Mouse (Mus musculus): ENCODE data around the gene 1700029P11Rik.

The 1700029P11Rik gene

DNA sequence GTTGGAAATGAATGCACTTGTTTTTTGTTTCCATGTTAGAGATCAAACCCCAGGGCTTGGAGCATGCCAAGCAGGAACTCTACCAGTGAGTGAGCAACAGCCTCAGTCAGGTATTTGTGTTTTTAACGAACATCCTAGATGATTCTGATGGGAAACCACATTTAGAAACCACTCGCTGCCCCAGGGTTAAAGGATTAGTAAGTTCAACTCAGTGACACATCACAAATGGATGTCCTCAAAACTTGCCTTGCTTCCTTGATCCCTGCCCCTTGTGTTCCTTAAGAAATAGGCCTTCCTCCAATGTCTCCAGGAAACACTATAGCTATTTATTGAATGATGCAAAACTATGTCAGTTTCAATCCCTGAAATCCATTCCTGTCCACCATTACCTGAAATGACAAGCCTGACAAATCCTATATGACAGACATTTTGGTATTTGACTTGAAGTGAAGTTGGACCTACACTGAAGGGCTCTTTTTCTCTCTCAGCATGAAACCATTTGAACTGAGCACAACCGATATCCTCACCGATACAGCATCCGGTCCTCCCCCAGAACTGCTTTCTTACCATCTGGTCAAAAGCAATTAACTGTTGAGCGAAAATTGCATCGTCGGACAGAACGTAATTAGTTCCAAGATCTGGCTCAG is 34.5 kb downstream of the 1700029P11Rik start:
- peak; percentile 16 for DNase-seq (ENCODE audit: low spot score)

DNA sequence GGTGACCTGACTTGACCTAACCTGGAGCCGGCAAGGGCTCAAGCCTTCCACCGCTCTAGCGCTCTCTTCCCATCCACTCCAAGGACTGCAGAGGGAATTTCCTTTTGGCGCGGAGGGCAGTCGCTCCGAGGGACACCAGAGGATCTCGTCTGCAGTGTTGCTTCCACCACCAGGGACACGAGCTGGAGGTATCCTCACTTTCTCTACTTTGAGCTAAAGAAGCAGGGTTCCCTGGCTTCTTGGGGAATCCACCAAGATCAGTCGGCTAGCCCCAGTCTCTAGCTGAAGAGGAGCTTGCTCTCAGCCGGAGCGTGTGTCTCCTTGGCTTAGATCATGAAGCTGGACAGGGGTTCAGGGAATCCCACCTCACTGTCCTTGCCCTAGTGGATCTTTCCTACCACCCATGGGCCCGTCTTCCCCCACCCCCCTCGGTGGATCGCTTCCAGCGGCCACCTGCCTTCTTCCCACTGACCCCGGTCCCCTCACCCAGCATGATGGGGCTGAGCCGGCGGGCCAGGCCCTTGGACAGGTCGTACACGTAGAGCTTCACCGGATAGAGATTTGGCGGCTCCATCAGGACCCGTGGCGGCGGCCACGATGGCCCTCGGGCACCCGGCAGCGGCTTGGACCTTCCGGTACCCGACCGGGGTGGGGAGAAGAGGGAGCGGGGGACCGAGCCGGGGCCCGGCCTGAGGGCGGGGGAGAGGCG is 35.2 kb downstream of the 1700029P11Rik start:
- DNase-seq (ENCODE audit: low spot score), result peak; percentile 42

DNA sequence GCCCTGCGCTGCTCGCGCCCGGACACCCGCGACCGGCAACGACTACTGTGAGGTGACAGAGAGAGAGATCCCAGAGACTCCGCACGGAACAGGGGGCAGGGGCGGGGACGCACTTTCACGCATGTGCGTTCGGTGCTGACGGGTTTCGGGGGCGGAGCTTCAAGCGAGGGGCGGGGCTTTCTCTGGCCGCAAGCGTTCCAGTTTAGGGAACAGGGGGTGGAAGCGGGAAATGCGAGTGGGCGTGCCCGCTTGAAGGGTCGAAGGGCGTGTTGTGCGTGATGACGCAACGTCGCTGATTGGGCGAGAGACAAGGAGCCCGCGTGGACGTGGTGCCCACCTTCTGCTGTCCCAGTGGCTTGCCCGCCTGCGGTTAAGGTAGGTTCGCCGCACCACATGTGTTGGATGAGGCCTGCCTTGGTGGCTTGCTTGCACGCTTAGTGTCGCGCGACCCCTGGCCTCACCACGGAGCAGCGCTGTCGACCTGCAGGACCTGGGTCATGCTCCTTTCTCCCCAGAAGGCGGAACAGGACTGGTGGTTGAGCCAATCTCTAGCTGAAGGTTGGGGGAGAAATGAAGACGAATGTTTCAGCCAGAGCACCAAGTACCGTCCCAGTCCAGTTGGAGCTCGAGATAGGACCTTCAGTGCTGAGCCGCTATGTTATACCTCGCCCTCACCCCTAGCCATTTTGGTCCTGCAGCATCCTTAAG is 35.9 kb downstream of the 1700029P11Rik start:
- peak; percentile 97 for DNase-seq (ENCODE audit: low spot score)

DNA sequence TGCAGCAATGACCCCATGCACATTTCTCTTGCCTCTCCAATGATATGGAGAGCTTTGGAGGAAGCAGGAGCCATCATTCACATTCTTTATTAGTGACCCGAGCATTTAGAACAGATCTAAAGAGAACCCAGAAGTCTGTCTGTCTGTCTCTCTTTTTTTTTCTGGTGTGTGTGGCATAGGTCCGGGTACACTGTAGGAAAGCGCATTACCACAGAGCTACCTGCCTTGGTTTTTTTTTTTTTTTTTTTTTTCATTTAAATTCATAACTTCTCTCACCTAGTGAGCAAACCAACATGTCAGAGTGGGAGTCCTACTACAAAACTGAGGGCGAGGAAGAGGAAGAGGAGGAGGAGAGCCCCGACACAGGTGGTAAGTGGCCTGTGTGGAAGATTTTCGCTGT is 36.5 kb downstream of the 1700029P11Rik start:
- no peak for DNase-seq (ENCODE audit: low spot score)

DNA sequence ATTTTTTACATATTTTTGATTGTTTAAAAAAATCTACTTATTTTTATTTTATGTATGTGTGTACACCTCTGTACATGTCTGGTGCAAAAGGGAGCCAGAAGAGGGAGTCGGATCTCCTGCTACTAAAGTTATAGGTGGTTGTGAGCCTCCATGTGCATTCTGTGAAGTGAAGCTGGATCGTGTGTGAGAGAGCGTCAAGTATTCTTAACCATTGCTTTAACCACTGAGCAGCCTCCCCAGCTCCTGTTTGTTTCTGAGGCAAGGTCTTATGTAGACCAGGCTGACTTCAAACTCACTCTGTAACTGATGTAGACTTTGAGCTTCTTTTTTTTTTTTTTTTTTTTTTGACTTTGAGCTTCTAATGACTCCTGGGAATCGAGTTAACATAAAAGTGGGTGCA is 37.1 kb downstream of the 1700029P11Rik start:
- no peak for DNase-seq (ENCODE audit: low spot score)

DNA sequence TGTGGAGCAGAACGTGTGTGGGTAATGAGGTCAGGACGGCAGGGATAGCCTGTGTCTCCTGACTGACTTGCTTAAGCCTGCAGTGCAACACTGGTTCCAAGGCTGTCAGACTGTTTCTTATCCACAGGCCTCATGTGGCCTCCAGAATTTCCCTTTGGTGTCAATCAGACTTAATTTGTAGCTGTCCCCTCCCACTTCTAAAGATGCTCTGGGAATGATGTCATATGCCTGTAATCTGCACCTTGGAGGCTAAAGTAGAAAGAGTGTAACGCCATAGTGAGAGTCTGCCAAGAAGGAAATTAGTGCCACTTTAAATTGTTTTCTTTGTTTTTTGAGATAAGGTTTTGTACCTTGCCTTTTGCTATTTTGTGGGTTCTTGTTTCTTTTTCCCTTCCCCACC is 38.9 kb downstream of the 1700029P11Rik start:
- no peak for DNase-seq (ENCODE audit: low spot score)

DNA sequence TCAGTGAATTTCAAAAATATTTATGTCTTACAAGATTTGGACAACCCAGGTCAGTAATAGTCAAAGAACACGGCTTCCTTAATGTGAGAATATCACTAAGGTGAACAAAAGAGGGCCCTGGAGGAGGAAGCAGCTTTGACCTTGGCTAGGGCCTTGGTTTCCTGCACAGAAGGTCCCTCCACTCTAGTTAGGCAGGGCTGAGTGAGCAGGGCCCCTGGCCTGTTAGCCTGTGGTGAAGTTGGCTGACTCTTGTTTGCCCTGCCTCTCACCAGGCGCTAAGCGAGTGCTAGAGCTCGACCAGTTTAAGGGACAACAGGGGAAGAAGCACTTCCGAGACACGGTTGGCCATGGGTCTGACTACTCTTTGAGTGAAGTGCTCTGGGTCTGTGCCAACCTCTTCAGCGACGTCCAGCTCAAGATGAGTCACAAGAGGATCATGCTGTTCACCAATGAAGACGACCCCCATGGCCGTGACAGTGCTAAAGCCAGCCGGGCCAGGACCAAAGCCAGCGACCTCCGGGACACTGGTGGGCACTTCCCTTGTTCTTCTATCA is 42.3 kb downstream of the 1700029P11Rik start:
- no peak for DNase-seq (ENCODE audit: low spot score)

DNA sequence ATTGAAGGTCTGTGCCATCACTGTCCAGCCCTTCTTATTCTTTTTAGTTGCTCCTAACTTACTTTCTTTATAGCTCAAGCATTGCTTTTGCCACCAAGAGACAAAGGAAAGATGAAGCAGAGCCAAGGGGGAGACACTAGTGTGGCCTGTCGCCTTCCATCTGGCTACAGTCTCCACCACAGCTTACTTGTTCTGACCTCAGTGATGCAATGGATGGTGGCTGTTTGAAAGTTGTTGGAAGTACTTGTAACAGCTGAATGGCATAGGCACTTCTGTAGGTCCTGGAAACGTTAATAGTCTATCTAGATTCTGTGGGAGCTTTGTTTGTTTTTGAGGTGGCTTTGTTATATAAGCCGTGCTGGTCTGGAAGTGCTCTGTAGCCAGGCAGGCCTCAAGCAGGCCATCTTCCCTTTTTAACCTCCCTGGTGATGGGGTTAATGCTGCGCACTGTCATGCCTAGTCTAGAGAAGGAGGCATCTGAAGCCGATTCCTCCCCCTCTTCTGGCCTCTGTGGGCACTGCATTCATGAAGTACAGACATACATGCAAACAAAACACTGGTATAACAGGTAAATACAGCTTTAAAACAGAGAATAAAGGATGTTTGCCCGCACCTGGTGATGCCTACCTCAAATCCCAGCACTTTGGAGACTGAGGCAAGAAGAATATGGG is 43.8 kb downstream of the 1700029P11Rik start:
- no peak for DNase-seq (ENCODE audit: low spot score)

DNA sequence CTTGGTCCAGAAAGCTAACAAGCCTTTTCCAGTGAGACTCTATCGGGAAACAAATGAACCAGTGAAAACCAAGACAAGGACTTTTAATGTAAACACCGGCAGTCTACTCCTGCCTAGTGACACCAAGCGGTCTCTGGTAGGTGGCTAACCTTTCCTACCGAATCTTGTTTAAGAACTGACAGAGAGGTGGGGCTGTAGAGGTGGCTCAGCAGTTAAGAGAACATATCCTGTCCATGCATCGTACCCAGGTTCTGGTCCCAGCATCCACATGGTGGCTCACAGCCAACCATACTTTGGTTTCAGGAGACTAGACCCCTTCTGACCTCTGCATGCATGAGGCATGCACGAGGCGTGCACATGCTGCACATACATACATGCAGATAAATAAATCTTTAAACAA is 46.9 kb downstream of the 1700029P11Rik start:
- DNase-seq (ENCODE audit: low spot score), result no peak

DNA sequence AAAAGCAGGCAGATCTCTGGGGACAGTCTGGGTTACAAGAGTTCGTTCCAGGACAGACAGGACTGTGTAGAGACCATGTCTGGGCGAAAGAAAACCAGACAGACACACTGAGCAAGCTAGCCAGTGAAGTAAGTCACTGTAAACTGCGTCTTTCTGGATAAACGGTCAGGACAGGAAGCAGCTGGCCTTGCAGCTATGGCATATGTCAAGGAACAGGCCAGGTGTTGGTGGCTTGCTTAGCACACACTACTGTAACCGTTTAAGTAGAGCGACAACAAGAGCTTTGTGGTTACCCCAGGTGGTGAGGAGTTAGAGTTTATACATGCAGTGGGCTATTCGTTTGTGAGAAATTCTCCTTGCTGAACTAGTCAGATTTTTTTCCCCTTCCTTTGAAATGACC is 47.4 kb downstream of the 1700029P11Rik start:
- no peak for DNase-seq (ENCODE audit: low spot score)

All from adipocyte (in vitro differentiated cells).